Mouse (Mus musculus) MEL (cell line): Measurements from ENCODE around the gene Acin1. TPM values are rescaled to one million over a fixed set of nuclear protein-coding genes. Genes with fewer than 3 reads are reported as not detected.

Experiments
- DNase-seq: peaks from one replicate; pipeline ENCODE4 v3.0.0; 2011; ENCODE audit warnings: low read depth, low spot score
- H3K27ac ChIP-seq: 2 replicates; pipeline ENCODE4 v1.5.1; 2012; ENCODE audit warnings: low read depth, mild to moderate bottlenecking, control low read depth, low read length, moderate library complexity; ENCODE audit not compliant: control insufficient read depth
- H3K27me3 ChIP-seq, 2 experiments: fragments of 150-350 bp in 1 of 2; sonication (generic) in 1 of 2; 2 replicates each; pipeline ENCODE4 v1.6.1; 2012; ENCODE audit warnings: low read length in 2 of 2, mild to moderate bottlenecking in 2 of 2, improper control_type of control experiment in 1 of 2, moderate library complexity in 1 of 2; ENCODE audit not compliant: insufficient read depth in 2 of 2, control insufficient read depth in 1 of 2
- H3K36me3 ChIP-seq, 2 experiments: 2 replicates each; pipeline ENCODE4 v1.6.1; 2012 to 2014; ENCODE audit warnings: low read length in 2 of 2, improper control_type of control experiment in 1 of 2, inconsistent platforms in 1 of 2, mild to moderate bottlenecking in 1 of 2; ENCODE audit not compliant: insufficient read depth in 2 of 2, control insufficient read depth in 1 of 2
- H3K4me1 ChIP-seq, 2 experiments: fragments of 150-350 bp in 1 of 2; sonication (generic) in 1 of 2; 2 replicates each; pipeline ENCODE4 v1.6.1; 2012; ENCODE audit warnings: low read length in 2 of 2, improper control_type of control experiment in 1 of 2, mild to moderate bottlenecking in 1 of 2; ENCODE audit not compliant: insufficient read depth in 2 of 2, control insufficient read depth in 1 of 2
- H3K4me3 ChIP-seq, 2 experiments: fragments of 150-350 bp in 1 of 2; sonication (generic) in 1 of 2; 2 replicates each; pipeline ENCODE4 v1.5.1; 2012; ENCODE audit warnings: low read depth in 2 of 2, low read length in 2 of 2, mild to moderate bottlenecking in 2 of 2, moderate library complexity in 2 of 2, control low read depth in 1 of 2, improper control_type of control experiment in 1 of 2; ENCODE audit not compliant: control insufficient read depth in 1 of 2, insufficient read depth in 1 of 2
- H3K79me2 ChIP-seq: 2 replicates; pipeline ENCODE4 v1.6.1; 2012; ENCODE audit warnings: mild to moderate bottlenecking, low read length, moderate library complexity; ENCODE audit not compliant: control insufficient read depth, poor library complexity, insufficient read depth
- H3K9ac ChIP-seq: 2 replicates; pipeline ENCODE4 v1.6.1; 2012; ENCODE audit warnings: low read depth, mild to moderate bottlenecking, control low read depth, low read length, moderate library complexity; ENCODE audit not compliant: control insufficient read depth, poor library complexity, severe bottlenecking
- H3K9me3 ChIP-seq: fragments of 150-350 bp; sonication (generic); replicated peaks from 2 replicates; pipeline ENCODE4 v1.6.1; 2012; ENCODE audit warnings: mild to moderate bottlenecking, low read length, improper control_type of control experiment, moderate library complexity; ENCODE audit not compliant: insufficient read depth
- E2F4 ChIP-seq: IDR thresholded peaks from 2 replicates; pipeline ENCODE4 v1.6.1; 2011; ENCODE audit warnings: low read depth, low read length, improper control_type of control experiment, borderline replicate concordance
- ELF1 ChIP-seq: IDR thresholded peaks from 2 replicates; pipeline ENCODE4 v1.6.1; 2014; ENCODE audit warnings: low read depth, mild to moderate bottlenecking, inconsistent platforms, low read length, improper control_type of control experiment, moderate library complexity
- HCFC1 ChIP-seq: IDR thresholded peaks from 2 replicates; pipeline ENCODE4 v1.6.1; 2012; ENCODE audit warnings: low read depth, mild to moderate bottlenecking, inconsistent platforms, low read length, improper control_type of control experiment, moderate library complexity
- MAFK ChIP-seq: IDR thresholded peaks from 2 replicates; pipeline ENCODE4 v1.6.1; 2011; ENCODE audit warnings: low read depth, mild to moderate bottlenecking, low read length, improper control_type of control experiment, borderline replicate concordance
- MAX ChIP-seq: IDR thresholded peaks from 2 replicates; pipeline ENCODE4 v1.6.1; 2011; ENCODE audit warnings: low read length, improper control_type of control experiment
- MAZ ChIP-seq: IDR thresholded peaks from 2 replicates; pipeline ENCODE4 v1.6.1; 2012; ENCODE audit warnings: low read depth, mild to moderate bottlenecking, inconsistent platforms, low read length, improper control_type of control experiment
- MEF2A ChIP-seq: IDR thresholded peaks from 2 replicates; pipeline ENCODE4 v1.6.1; 2014; ENCODE audit warnings: low read depth, mild to moderate bottlenecking, inconsistent platforms, low read length, improper control_type of control experiment; ENCODE audit not compliant: poor library complexity, insufficient replicate concordance, severe bottlenecking; ENCODE audit errors: extremely low read depth
- MYB ChIP-seq: IDR thresholded peaks from 2 replicates; pipeline ENCODE4 v1.6.1; 2011; ENCODE audit warnings: mild to moderate bottlenecking, low read depth, low read length, improper control_type of control experiment
- MYC ChIP-seq: IDR thresholded peaks from 2 replicates; pipeline ENCODE4 v1.6.1; 2011; ENCODE audit warnings: low read depth, mild to moderate bottlenecking, low read length, improper control_type of control experiment, moderate library complexity
- NELFE ChIP-seq: IDR thresholded peaks from 2 replicates; pipeline ENCODE4 v1.6.1; 2011; ENCODE audit warnings: low read depth, low read length, improper control_type of control experiment
- NRF1 ChIP-seq: IDR thresholded peaks from 2 replicates; pipeline ENCODE4 v1.6.1; 2014; ENCODE audit warnings: low read depth, mild to moderate bottlenecking, inconsistent platforms, low read length, improper control_type of control experiment, moderate library complexity; ENCODE audit not compliant: poor library complexity, insufficient read depth, severe bottlenecking
- POLR2A ChIP-seq, 2 experiments: IDR thresholded peaks; 2 replicates each; pipeline ENCODE4 v1.6.1; 2011 to 2012; ENCODE audit warnings: low read length in 2 of 2, mild to moderate bottlenecking in 2 of 2, control low read depth in 1 of 2, improper control_type of control experiment in 1 of 2, low read depth in 1 of 2, moderate library complexity in 1 of 2; ENCODE audit not compliant: control insufficient read depth in 1 of 2, insufficient read depth in 1 of 2, poor library complexity in 1 of 2
- POLR2AphosphoS2 ChIP-seq: IDR thresholded peaks from 2 replicates; pipeline ENCODE4 v1.6.1; 2011; ENCODE audit warnings: low read length, improper control_type of control experiment
- POLR2AphosphoS5 ChIP-seq: IDR thresholded peaks from 2 replicates; pipeline ENCODE4 v1.6.1; 2012; ENCODE audit warnings: low read depth, borderline replicate concordance, mild to moderate bottlenecking, inconsistent platforms, low read length, moderate library complexity, mixed read lengths
- SIN3A ChIP-seq: IDR thresholded peaks from 2 replicates; pipeline ENCODE4 v1.6.1; 2012; ENCODE audit warnings: low read length, improper control_type of control experiment, inconsistent platforms
- SMC3 ChIP-seq: IDR thresholded peaks from 2 replicates; pipeline ENCODE4 v1.6.1; 2011; ENCODE audit warnings: low read depth, low read length, improper control_type of control experiment
- TBP ChIP-seq: IDR thresholded peaks from 2 replicates; pipeline ENCODE4 v1.8.0; 2011; ENCODE audit warnings: low read depth, low read length, improper control_type of control experiment
- USF1 ChIP-seq: IDR thresholded peaks from 2 replicates; pipeline ENCODE4 v1.6.1; 2014; ENCODE audit warnings: low read depth, mild to moderate bottlenecking, inconsistent platforms, low read length, improper control_type of control experiment, moderate library complexity
- USF2 ChIP-seq, 2 experiments: IDR thresholded peaks; 2 replicates each; pipeline ENCODE4 v1.6.1; 2011 to 2012; ENCODE audit warnings: improper control_type of control experiment in 2 of 2, low read length in 2 of 2, borderline replicate concordance in 1 of 2, inconsistent platforms in 1 of 2, low read depth in 1 of 2, mild to moderate bottlenecking in 1 of 2; ENCODE audit not compliant: insufficient read depth in 1 of 2
- ZKSCAN1 ChIP-seq: IDR thresholded peaks from 2 replicates; pipeline ENCODE4 v1.6.1; 2012; ENCODE audit warnings: low read depth, mild to moderate bottlenecking, inconsistent platforms, low read length, improper control_type of control experiment, moderate library complexity
- ZNF384 ChIP-seq: IDR thresholded peaks from 2 replicates; pipeline ENCODE4 v1.6.1; 2012; ENCODE audit warnings: low read depth, mild to moderate bottlenecking, inconsistent platforms, low read length, improper control_type of control experiment
- polyA plus RNA-seq, 2 experiments: library from polyadenylated mRNA; stranded (reverse) in 1 of 2; unstranded in 1 of 2; fragments of >175 nt in 1 of 2; fragments of >200 nt in 1 of 2; gene quantifications; 2 replicates each; pipeline versions ENCODE4 v1.2.1 to v1.2.4; 2012; ENCODE audit warnings: low replicate concordance in 2 of 2, low read depth in 1 of 2; ENCODE audit not compliant: insufficient read length in 2 of 2, insufficient read depth in 1 of 2, missing spikeins in 1 of 2
- total RNA-seq: library from RNA; depleted of rRNA; stranded (reverse); fragments of 300-350 nt; gene quantifications from 2 replicates; pipeline ENCODE4 v1.2.3, GENCODE M21; 2012

Acin1 gene
- total and polyA plus RNA-seq, 3 experiments, result 103 to 248 (median 115) TPM

DNA sequence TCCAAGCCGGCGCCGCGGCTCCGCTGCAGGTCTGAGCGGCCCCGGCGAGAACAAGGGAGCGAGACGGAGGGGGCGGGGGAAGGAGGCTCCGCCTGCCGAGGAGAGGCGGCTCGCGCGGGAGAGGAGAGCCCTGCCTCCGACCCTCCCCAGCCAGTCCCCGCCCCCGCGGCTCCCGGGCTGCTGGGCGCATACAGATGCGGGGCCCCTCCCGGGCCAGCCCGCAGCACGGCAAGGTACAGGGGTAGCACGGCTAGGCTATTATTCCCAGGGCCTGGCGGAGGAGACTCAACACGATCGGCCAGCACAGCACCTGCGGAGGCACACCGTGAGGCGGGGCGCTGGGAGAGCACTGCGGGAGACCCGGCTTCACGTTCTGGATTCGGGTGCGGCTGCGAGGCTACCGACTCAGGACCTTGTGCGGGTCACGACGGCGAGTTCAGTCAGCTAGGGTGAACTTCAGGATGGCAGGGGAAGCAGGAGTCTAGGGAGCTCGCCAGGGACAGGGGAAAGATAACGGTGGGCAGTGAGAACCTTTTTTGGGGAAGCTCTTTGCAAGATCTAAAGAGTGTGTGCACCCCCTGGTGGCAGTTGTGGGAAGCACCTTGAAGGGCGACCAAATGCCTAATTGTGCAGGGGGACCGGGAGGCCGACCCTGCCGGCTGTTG lies 45.3 kb downstream of the Acin1 start, which contains the start of gene Cdh24 (continued):
- TF ChIP-seq MAFK (no peak), USF1 (no peak), NRF1 (0 out of 2 replicates have a peak, but pooled peaks have one; percentile 7), MAZ (peak; percentile 44; the same call in 1 of the 2 replicates), MEF2A (no peak), E2F4 (no peak), MAX (no peak), MYC (no peak), ELF1 (no peak), POLR2AphosphoS5 (no peak), TBP (no peak; the same call in 1 of the 2 replicates), ZNF384 (no peak), POLR2A (IDR thresholded peaks at IDR 0.05; ENCODE audit: control insufficient read depth in 1 of 2, insufficient read depth in 1 of 2, low read depth in 1 of 2, low read length in 2 of 2, poor library complexity in 1 of 2) (no peak; a peak in 1 of 4 replicates)
- TF ChIP-seq, all 39 proteins: peak for 14

DNA sequence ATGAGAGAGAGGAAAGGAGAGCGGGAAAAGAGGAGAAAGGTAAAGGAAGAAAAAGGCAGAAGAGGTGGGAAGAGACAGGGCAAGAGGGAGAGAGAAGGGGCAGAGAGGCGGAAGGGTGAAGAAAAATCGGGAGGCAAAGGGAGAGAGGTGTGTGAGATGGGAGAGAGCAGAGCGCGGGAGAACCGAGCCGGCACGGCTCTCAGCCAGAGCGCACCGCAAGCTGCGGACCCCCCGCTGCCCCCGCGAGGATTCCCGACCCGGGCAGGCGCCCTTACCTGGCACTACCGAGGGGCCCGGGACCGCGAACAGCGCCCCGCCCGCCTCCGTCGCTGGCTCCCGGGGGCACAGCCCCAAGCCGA lies 45.8 kb downstream of the Acin1 start, which contains the start of gene Gm17606:
Gene Gm17606 (plus strand): TSS at position 7 of the 359 bp plus-strand sequence.
- Histone ChIP-seq H3K27ac (peak within 1 kb of the TSS; percentile 63), H3K79me2 (no peaks in the 10 kb centered on the region; the same call in 1 of the 2 replicates), H3K9ac (peak within 1 kb of the TSS; percentile 77), H3K4me3 (peak within 1 kb of the TSS; percentile 66 to 92), H3K4me1 (peaks cover 4% of the 10 kb centered on the region in 2 experiments; a peak in 2 of 4 replicates), H3K27me3 (no peaks in the 10 kb centered on the region), H3K36me3 (no peaks in the 10 kb centered on the region; a peak in 2 of 4 replicates), H3K9me3 (no peaks in the 10 kb centered on the region)
- TF ChIP-seq MYB (no peak), MAZ (no peak), HCFC1 (no peak), MAFK (no peak), SIN3A (no peak), NELFE (peak; percentile 47; the same call in 1 of the 2 replicates), POLR2AphosphoS2 (no peak), USF2 (IDR thresholded peaks at IDR 0.05; ENCODE audit: borderline replicate concordance in 1 of 2, insufficient read depth in 1 of 2, low read depth in 1 of 2, low read length in 2 of 2) (no peak), POLR2A (IDR thresholded peaks at IDR 0.05; ENCODE audit: control insufficient read depth in 1 of 2, insufficient read depth in 1 of 2, low read depth in 1 of 2, low read length in 2 of 2, poor library complexity in 1 of 2) (peak in 1 of 2 experiments; percentile 49; a peak in 1 of 4 replicates), SMC3 (no peak), ZKSCAN1 (no peak)
- no peak for DNase-seq
